Mouse (Mus musculus): ENCODE results near the gene Cit. TPM values are rescaled to one million over a fixed set of nuclear protein-coding genes. Genes with fewer than 3 reads are reported as not detected.

Cit gene
- polyA plus RNA-seq, 1 experiment from 2014 or later, result 18.7 TPM

DNA sequence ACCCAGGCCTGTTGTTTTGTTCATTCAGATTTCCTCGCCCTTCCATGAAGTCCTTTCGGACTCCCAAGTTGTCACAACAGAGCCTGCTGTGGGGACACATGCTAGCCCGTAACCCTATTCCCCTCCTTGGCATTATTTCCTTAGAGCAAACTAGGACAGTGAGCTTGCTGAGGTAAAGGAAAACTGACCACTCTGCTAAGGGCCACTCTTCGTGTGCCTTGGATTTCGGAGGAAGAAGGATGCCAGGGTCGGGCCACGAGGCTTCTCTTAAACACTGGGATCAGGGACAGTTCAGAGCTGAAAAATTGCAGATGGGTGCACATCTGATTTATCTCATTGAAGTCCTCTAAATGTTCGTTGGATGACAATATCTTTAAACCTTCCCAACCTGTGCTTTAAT lies 200.5 kb downstream of the Cit start:
- no peaks in the 10 kb centered on the region for H3K9me3 ChIP-seq
- no peaks in the 10 kb centered on the region for H3K4me1 ChIP-seq
- H3K4me3 ChIP-seq, result no peak overlapping the region
- 77% methylated on average over 8 of the region's 8 CpGs for WGBS
- H3K27ac ChIP-seq (replicated peaks), result no peak overlapping the region
- H3K36me3 ChIP-seq, result no peaks in the 10 kb centered on the region
- H3K27me3 ChIP-seq (replicated peaks), result peaks cover 2% of the 10 kb centered on the region
- H3K9ac ChIP-seq, result no peak overlapping the region
- no peak for ATAC-seq (ENCODE audit: extremely low read depth, insufficient number of reproducible peaks, low FRiP score, low TSS enrichment)
- no peak overlapping the region for H3K4me2 ChIP-seq

- Histone ChIP-seq H3K27me3 (replicated peaks) (no peaks in the 10 kb centered on the region), H3K9me3 (no peaks in the 10 kb centered on the region), H3K9ac (no peak overlapping the region), H3K4me1 (no peaks in the 10 kb centered on the region), H3K4me2 (no peak overlapping the region), H3K4me3 (no peak overlapping the region), H3K27ac (replicated peaks) (no peak overlapping the region), H3K36me3 (no peaks in the 10 kb centered on the region)
- ATAC-seq (ENCODE audit: extremely low read depth, insufficient number of reproducible peaks, low FRiP score, low TSS enrichment), result no peak
- 69% methylated on average over 4 of the region's 4 CpGs for WGBS
Observed at GRCm38 (mm10) chr5:116046246-116046645, 201.2 kb downstream of the Cit start.

GRCm38 (mm10) chr5:116048321-116048720 lies 203.2 kb downstream of the Cit start:
- ATAC-seq (ENCODE audit: extremely low read depth, insufficient number of reproducible peaks, low FRiP score, low TSS enrichment), result no peak
- Histone ChIP-seq H3K36me3 (no peaks in the 10 kb centered on the region), H3K27me3 (replicated peaks) (0 out of 2 replicates have a peak, but pooled peaks cover 5% of the 10 kb centered on the region), H3K4me2 (no peak overlapping the region), H3K9me3 (no peaks in the 10 kb centered on the region), H3K9ac (no peak overlapping the region), H3K4me3 (no peak overlapping the region), H3K27ac (replicated peaks) (no peak overlapping the region), H3K4me1 (no peaks in the 10 kb centered on the region)
- 60% methylated on average over 3 of the region's 3 CpGs for WGBS

DNA sequence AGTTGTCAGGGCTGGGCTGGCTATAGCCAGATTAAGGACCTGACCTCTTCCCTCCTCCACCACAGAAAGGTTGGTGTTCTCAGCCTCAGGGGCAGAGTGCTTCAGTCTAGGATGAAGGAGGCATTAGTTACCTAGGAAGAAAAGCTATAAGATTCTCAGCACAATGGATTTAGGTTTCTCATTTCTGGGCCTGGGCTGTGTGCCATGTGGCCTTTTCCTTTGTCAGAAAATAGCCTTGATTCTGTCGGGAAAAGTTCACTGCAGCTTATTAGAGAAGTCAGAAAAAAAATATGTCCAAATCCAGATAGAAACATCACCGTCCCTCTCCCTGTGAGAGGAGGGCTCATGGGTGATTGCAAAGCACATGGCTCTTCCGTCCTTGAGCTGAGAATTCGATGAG lies 204.7 kb downstream of the Cit start:
- H3K27me3 ChIP-seq (replicated peaks), result 0 out of 2 replicates have a peak, but pooled peaks cover 9% of the 10 kb centered on the region
- H3K4me2 ChIP-seq, result no peak overlapping the region
- no peaks in the 10 kb centered on the region for H3K9me3 ChIP-seq
- WGBS, result 63% methylated on average over 4 of the region's 4 CpGs
- H3K4me1 ChIP-seq, result no peaks in the 10 kb centered on the region
- no peaks in the 10 kb centered on the region for H3K36me3 ChIP-seq
- no peak overlapping the region for H3K27ac ChIP-seq (replicated peaks)
- no peak for ATAC-seq (ENCODE audit: extremely low read depth, insufficient number of reproducible peaks, low FRiP score, low TSS enrichment)
- no peak overlapping the region for H3K4me3 ChIP-seq
- H3K9ac ChIP-seq, result no peak overlapping the region

GRCm38 (mm10) chr5:116052171-116052570 lies 207.1 kb downstream of the Cit start:
- Histone ChIP-seq H3K4me1 (no peaks in the 10 kb centered on the region), H3K9me3 (no peaks in the 10 kb centered on the region), H3K36me3 (no peaks in the 10 kb centered on the region), H3K4me3 (no peak overlapping the region), H3K27ac (replicated peaks) (no peak overlapping the region), H3K9ac (no peak overlapping the region), H3K4me2 (no peak overlapping the region), H3K27me3 (replicated peaks) (0 out of 2 replicates have a peak, but pooled peaks cover 9% of the 10 kb centered on the region)
- 83% methylated on average over 5 of the region's 5 CpGs for WGBS
- ATAC-seq (ENCODE audit: extremely low read depth, insufficient number of reproducible peaks, low FRiP score, low TSS enrichment), result no peak

- Histone ChIP-seq H3K9ac (no peak overlapping the region), H3K9me3 (no peaks in the 10 kb centered on the region), H3K27ac (replicated peaks) (no peak overlapping the region), H3K4me2 (no peak overlapping the region), H3K27me3 (replicated peaks) (0 out of 2 replicates have a peak, but pooled peaks cover 9% of the 10 kb centered on the region), H3K4me1 (no peaks in the 10 kb centered on the region), H3K36me3 (no peaks in the 10 kb centered on the region), H3K4me3 (no peak overlapping the region)
- WGBS, result 61% methylated on average over 6 of the region's 6 CpGs
- no peak for ATAC-seq (ENCODE audit: extremely low read depth, insufficient number of reproducible peaks, low FRiP score, low TSS enrichment)
Observed at GRCm38 (mm10) chr5:116052826-116053225, 207.7 kb downstream of the Cit start.

Other genes with a start within 250 kb of the Cit start
- gene Rab35, start 213.4 kb upstream of the Cit start, polyA plus RNA-seq (2015; fragmentation: Nextera tagmentation; extraction: Ambion mirVana), result 13.1 and 15.7 TPM in 2 replicates
- gene Bicdl1, start 113.7 kb upstream of the Cit start, polyA plus RNA-seq (2015; fragmentation: Nextera tagmentation; extraction: Ambion mirVana), result 7.7 and 7.8 TPM in 2 replicates
- gene Prkab1, start 179.2 kb downstream of the Cit start, polyA plus RNA-seq (2015; fragmentation: Nextera tagmentation; extraction: Ambion mirVana), result 43.1 and 43.9 TPM in 2 replicates
- 0.05 TPM in 1 of 2 replicates, not detected in the other for gene Tmem233, start 238.0 kb downstream of the Cit start, polyA plus RNA-seq (2015; fragmentation: Nextera tagmentation; extraction: Ambion mirVana)

All from heart, embryonic 13.5 days (tissue).